Mouse (Mus musculus): Measurements from ENCODE around the gene A630089N07Rik.

- TF ChIP-seq CTCF (IDR thresholded peaks at IDR 0.05; ENCODE audit: low read depth) (no peak), EP300 (optimal IDR thresholded peaks at IDR 0.05) (no peak)
Observed at GRCm38 (mm10) chr16:97984589-97984988, 97.7 kb downstream of the A630089N07Rik start.
